ENCODE assay signal across 9 mouse cellular contexts in the genomic region with DNA sequence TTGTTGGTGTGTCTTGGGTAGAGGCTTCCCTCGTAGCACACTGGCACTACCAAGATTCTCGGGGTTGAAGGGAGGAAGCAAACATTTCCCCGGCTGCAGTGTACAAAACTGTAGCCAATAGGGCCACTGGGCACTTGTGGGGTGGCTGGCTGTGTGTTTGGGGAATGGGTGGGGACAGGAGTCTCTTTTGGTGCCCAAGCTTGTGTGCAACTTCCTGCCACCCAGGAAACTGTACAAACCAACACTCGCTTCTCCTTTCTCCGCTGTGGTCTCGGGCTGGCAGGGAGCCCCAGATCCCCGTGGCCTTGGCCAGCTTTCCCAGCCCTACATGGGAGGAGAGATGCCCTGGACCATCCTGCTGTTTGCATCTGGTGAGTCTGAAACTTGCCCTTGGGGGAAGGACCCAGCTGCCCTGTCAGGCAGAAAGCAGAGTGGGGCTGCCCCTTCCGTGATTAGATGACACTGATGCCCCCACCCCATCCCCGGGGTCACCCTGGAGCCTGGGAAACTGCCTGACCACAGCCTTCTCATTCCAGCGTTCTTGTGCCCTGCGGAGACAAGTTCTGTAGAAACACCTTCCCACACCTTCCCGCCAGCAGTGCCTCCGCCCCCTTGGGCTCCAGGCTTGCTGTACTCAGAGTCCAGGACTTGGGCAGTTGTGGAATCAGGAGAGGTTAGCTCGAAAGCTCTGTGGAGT. TPM values are rescaled to one million over a fixed set of nuclear protein-coding genes. Genes with fewer than 3 reads are reported as not detected.
DNase-seq lines count a peak whose midpoint lies in the region; ATAC-seq and TF ChIP-seq lines count a peak whose summit lies in the region.
"Had no signal": no experiment of that assay in that cellular context is flagged by ENCODE, and none has a peak within 500 bp of the region (broad histone marks: within the 10 kb centered on the region; RNA-seq: fewer than 3 reads in every experiment).

A gene (plus strand): TSS at position 240 of the 697 bp plus-strand sequence.

- TF ChIP-seq CTCF in bone marrow macrophage, adult 2 months (IDR thresholded peaks at IDR 0.05; ENCODE audit: low read depth, low read length) = no peak

- no peak within 1 kb of the TSS for H3K27ac ChIP-seq in heart, embryonic 11.5 days (ENCODE audit: low read depth, low read length)
- H3K27ac ChIP-seq in bone marrow macrophage, adult 2 months (ENCODE audit: insufficient read depth, low read depth, low read length) = peak within 1 kb of the TSS; percentile 99
- peak within 1 kb of the TSS; percentile 70 for H3K27ac ChIP-seq in liver, embryonic 15.5 days (replicated peaks)
- no peak within 1 kb of the TSS for H3K27ac ChIP-seq in forebrain, embryonic 16.5 days (ENCODE audit: low read length)
- H3K27ac ChIP-seq: limb, embryonic 15.5 days had no signal

- no peaks in the 10 kb centered on the region for H3K36me3 ChIP-seq in heart, embryonic 11.5 days (ENCODE audit: control insufficient read depth, insufficient read depth, low read length)
- no peaks in the 10 kb centered on the region for H3K36me3 ChIP-seq in liver, embryonic 15.5 days (replicated peaks)
- H3K36me3 ChIP-seq in forebrain, embryonic 16.5 days (ENCODE audit: control insufficient read depth, insufficient read depth) = no peaks in the 10 kb centered on the region

- H3K4me3 ChIP-seq in heart, embryonic 11.5 days (ENCODE audit: low read depth, low read length) = no peak within 1 kb of the TSS
- H3K4me3 ChIP-seq in bone marrow macrophage, adult 2 months (ENCODE audit: insufficient read depth, low read length) = peak within 1 kb of the TSS; percentile 65
- peak within 1 kb of the TSS; percentile 39 for H3K4me3 ChIP-seq in liver, embryonic 15.5 days (replicated peaks)
- H3K4me3 ChIP-seq in forebrain, embryonic 16.5 days (replicated peaks; ENCODE audit: low read length) = no peak within 1 kb of the TSS
- H3K4me3 ChIP-seq: limb, embryonic 15.5 days had no signal

- DNase-seq in heart, adult 11 months = peak; percentile 98
- peak; percentile 37 to 49 for DNase-seq in spleen, postnatal 14 days (ENCODE audit: low spot score in 2 of 2)
- no peak for DNase-seq in layer of hippocampus, adult 11-12 months (ENCODE audit: low spot score)
- DNase-seq in layer of hippocampus, adult 18-20 months (ENCODE audit: low spot score in 2 of 2) = no peak

- WGBS in heart, embryonic 11.5 days (ENCODE audit: insufficient replicate concordance) = 55% methylated on average over 14 of the region's 14 CpGs
- WGBS in liver, embryonic 15.5 days (ENCODE audit: insufficient replicate concordance) = 31% methylated on average over 14 of the region's 14 CpGs
- WGBS in forebrain, embryonic 16.5 days = 65% methylated on average over 14 of the region's 14 CpGs

- ATAC-seq in heart, embryonic 11.5 days (replicated peaks; ENCODE audit: insufficient number of reproducible peaks, low FRiP score, low TSS enrichment) = no peak
- peak; percentile 14; the same call in 1 of the 2 replicates for ATAC-seq in liver, embryonic 15.5 days (ENCODE audit: insufficient read depth)
- no peak for ATAC-seq in forebrain, embryonic 16.5 days

- no peak for TF ChIP-seq POLR2A in bone marrow macrophage, adult 2 months (IDR thresholded peaks at IDR 0.05; ENCODE audit: borderline replicate concordance, low read depth, low read length)

- H3K9ac ChIP-seq in heart, embryonic 11.5 days (ENCODE audit: low read depth, low read length) = no peak within 1 kb of the TSS
- H3K9ac ChIP-seq in liver, embryonic 15.5 days = no peak within 1 kb of the TSS
- no peak within 1 kb of the TSS for H3K9ac ChIP-seq in forebrain, embryonic 16.5 days (replicated peaks; ENCODE audit: low read depth, low read length)
- H3K9ac ChIP-seq: limb, embryonic 15.5 days had no signal

- no peaks in the 10 kb centered on the region for H3K9me3 ChIP-seq in heart, embryonic 11.5 days (replicated peaks; ENCODE audit: control insufficient read depth, low read length)
- H3K9me3 ChIP-seq in liver, embryonic 15.5 days (replicated peaks) = no peaks in the 10 kb centered on the region
- no peaks in the 10 kb centered on the region for H3K9me3 ChIP-seq in forebrain, embryonic 16.5 days (ENCODE audit: control insufficient read depth, low read length)
- H3K9me3 ChIP-seq: limb, embryonic 15.5 days had no signal

- no peaks in the 10 kb centered on the region for H3K4me1 ChIP-seq in heart, embryonic 11.5 days (ENCODE audit: control insufficient read depth, insufficient read depth, low read length)
- H3K4me1 ChIP-seq in bone marrow macrophage, adult 2 months (ENCODE audit: control insufficient read depth, insufficient read depth, low read length) = peaks cover 28% of the 10 kb centered on the region
- no peaks in the 10 kb centered on the region for H3K4me1 ChIP-seq in liver, embryonic 15.5 days (replicated peaks)
- H3K4me1 ChIP-seq in forebrain, embryonic 16.5 days (replicated peaks; ENCODE audit: control insufficient read depth, insufficient read depth, low read length) = no peaks in the 10 kb centered on the region
- H3K4me1 ChIP-seq: limb, embryonic 15.5 days had no signal

- no peaks in the 10 kb centered on the region for H3K27me3 ChIP-seq in heart, embryonic 11.5 days (ENCODE audit: control insufficient read depth, insufficient read depth, low read length)
- no peaks in the 10 kb centered on the region for H3K27me3 ChIP-seq in liver, embryonic 15.5 days
- H3K27me3 ChIP-seq in forebrain, embryonic 16.5 days (replicated peaks; ENCODE audit: control insufficient read depth, insufficient read depth, low read length) = no peaks in the 10 kb centered on the region
- H3K27me3 ChIP-seq: limb, embryonic 15.5 days had no signal

- no peak within 1 kb of the TSS for H3K4me2 ChIP-seq in heart, embryonic 11.5 days
- H3K4me2 ChIP-seq in liver, embryonic 15.5 days = peak within 1 kb of the TSS; percentile 29
- H3K4me2 ChIP-seq in forebrain, embryonic 16.5 days (ENCODE audit: low read length) = no peak within 1 kb of the TSS
- H3K4me2 ChIP-seq: limb, embryonic 15.5 days had no signal

RNA-seq across cellular contexts. Expression of the gene that starts here (rescaled TPM):
- 1.5 and 1.7 TPM in 2 replicates for polyA plus RNA-seq in heart, embryonic 11.5 days (2014; fragmentation: Nextera tagmentation; extraction: Ambion mirVana)
- 156 and 179 TPM in 2 replicates for polyA plus RNA-seq in bone marrow macrophage, adult 2 months (2012; ENCODE audit: insufficient read depth, insufficient read length, missing spikeins)
- polyA plus RNA-seq in liver, embryonic 15.5 days (2015; fragmentation: Nextera tagmentation; extraction: Ambion mirVana) = 9.5 and 10.5 TPM in 2 replicates
- not detected for total RNA-seq in layer of hippocampus, adult 18-20 months (2021)
- polyA plus RNA-seq in forebrain, embryonic 16.5 days (2015; fragmentation: Nextera tagmentation; extraction: Ambion mirVana) = 2.8 and 3.5 TPM in 2 replicates

Comparison
In these comparisons a context has a peak if more than half of its experiments do, and no peak if none do; other contexts are left out.
1. RNA of the gene that starts here (polyA plus RNA-seq): 156 to 179 TPM in bone marrow macrophage, adult 2 months; 9.5 to 10.5 TPM in liver, embryonic 15.5 days, 2.8 to 3.5 TPM in forebrain, embryonic 16.5 days and 1.5 to 1.7 TPM in heart, embryonic 11.5 days; every median in the first group is over 10 times any median in the second.
2. DNase-seq: peak in heart, adult 11 months (single experiment) and spleen, postnatal 14 days (2 of 2); none in layer of hippocampus, adult 11-12 months (single experiment) and layer of hippocampus, adult 18-20 months (0 of 2).
3. H3K27ac ChIP-seq: peak in bone marrow macrophage, adult 2 months (single experiment) and liver, embryonic 15.5 days (single experiment); none in heart, embryonic 11.5 days (single experiment) and forebrain, embryonic 16.5 days (single experiment).
4. H3K4me3 ChIP-seq: peak in bone marrow macrophage, adult 2 months (single experiment) and liver, embryonic 15.5 days (single experiment); none in heart, embryonic 11.5 days (single experiment) and forebrain, embryonic 16.5 days (single experiment).